Mouse (Mus musculus) kidney, postnatal 36 days (tissue): ENCODE results near the gene Fam209.

ENCODE experiments used
- DNase-seq, 2 experiments: peaks; one replicate each; pipeline ENCODE4 v3.0.0; 2021 to 2022; ENCODE audit warnings: mixed read lengths in 2 of 2

The Fam209 gene

GRCm38 (mm10) chr2:172477860-172478259 lies 5.5 kb downstream of the Fam209 start:
- peak; percentile 44 to 63 for DNase-seq

- no peak for DNase-seq
These were observed 8.0 kb downstream of the Fam209 start for GRCm38 (mm10) chr2:172480296-172480695.

GRCm38 (mm10) chr2:172481654-172482385 lies 9.5 kb downstream of the Fam209 start:
- no peak for DNase-seq

- DNase-seq = no peak
These were observed 11.6 kb downstream of the Fam209 start for GRCm38 (mm10) chr2:172483766-172484413.

- DNase-seq = no peak
These were observed 12.5 kb downstream of the Fam209 start for GRCm38 (mm10) chr2:172484696-172485370.

- DNase-seq = peak; percentile 33 to 49
These were observed 24.5 kb downstream of the Fam209 start for GRCm38 (mm10) chr2:172496736-172497345.

- no peak for DNase-seq
These were observed 26.5 kb downstream of the Fam209 start for GRCm38 (mm10) chr2:172498823-172499222.

GRCm38 (mm10) chr2:172500752-172501316 lies 28.5 kb downstream of the Fam209 start:
- DNase-seq = no peak

GRCm38 (mm10) chr2:172501341-172501740 lies 29.0 kb downstream of the Fam209 start:
- peak; percentile 6 to 45 for DNase-seq

- DNase-seq = no peak
These were observed 29.8 kb downstream of the Fam209 start for GRCm38 (mm10) chr2:172502168-172502567.

- peak; percentile 63 to 79 for DNase-seq
These were observed 33.8 kb downstream of the Fam209 start for GRCm38 (mm10) chr2:172506121-172506520.

GRCm38 (mm10) chr2:172510056-172510712 lies 37.9 kb downstream of the Fam209 start:
- no peak for DNase-seq

- DNase-seq = no peak
These were observed 38.6 kb downstream of the Fam209 start for GRCm38 (mm10) chr2:172510899-172511298.

GRCm38 (mm10) chr2:172516407-172516992 lies 44.2 kb downstream of the Fam209 start:
- no peak for DNase-seq

GRCm38 (mm10) chr2:172520616-172521371 lies 48.5 kb downstream of the Fam209 start:
- no peak for DNase-seq

GRCm38 (mm10) chr2:172522528-172522927 lies 50.2 kb downstream of the Fam209 start:
- DNase-seq = no peak
